Mouse (Mus musculus) C2C12 (cell line): ENCODE results near the gene Dhx57.

Source experiments
- CTCF ChIP-seq: IDR thresholded peaks from one replicate; pipeline ENCODE4 v1.5.1; 2011; ENCODE audit not compliant: control insufficient read depth, insufficient read depth, insufficient read length
- FOSL1 ChIP-seq: IDR thresholded peaks from one replicate; pipeline ENCODE4 v1.8.0; 2011; ENCODE audit warnings: mild to moderate bottlenecking, low read length; ENCODE audit not compliant: poor library complexity, insufficient read depth, severe bottlenecking

DNA sequence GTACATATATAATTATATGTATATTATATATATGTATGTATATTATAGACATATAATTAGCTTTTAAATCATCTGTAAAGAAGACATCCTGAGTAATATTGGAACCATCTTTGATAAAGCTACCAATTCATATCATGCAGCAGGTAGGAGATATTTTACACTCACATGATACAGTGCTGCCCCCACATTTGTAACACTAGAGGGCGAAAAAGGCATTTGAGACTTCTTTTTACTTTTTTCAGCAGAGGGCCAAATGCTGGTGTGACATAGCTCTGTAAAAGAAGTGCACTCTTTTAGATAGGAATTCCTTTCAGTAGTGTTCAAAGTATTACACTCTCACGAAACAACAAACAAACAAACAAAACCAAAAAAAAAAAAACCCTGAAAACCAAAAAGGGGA is 872 bp upstream of the Dhx57 start:
- TF ChIP-seq CTCF (no peak), FOSL1 (no peak)
